Mouse (Mus musculus) layer of hippocampus, adult 9-11 months (tissue): ENCODE measurements around the gene Msrb1.
"Not testable (repeated sequence)": the region's sequence is repeated elsewhere in the genome, so short reads cannot be mapped to it uniquely, and the experiment has no call there.

Source experiments
- DNase-seq: peaks from one replicate; pipeline ENCODE4 v3.0.0; 2022

The Msrb1 gene

DNA sequence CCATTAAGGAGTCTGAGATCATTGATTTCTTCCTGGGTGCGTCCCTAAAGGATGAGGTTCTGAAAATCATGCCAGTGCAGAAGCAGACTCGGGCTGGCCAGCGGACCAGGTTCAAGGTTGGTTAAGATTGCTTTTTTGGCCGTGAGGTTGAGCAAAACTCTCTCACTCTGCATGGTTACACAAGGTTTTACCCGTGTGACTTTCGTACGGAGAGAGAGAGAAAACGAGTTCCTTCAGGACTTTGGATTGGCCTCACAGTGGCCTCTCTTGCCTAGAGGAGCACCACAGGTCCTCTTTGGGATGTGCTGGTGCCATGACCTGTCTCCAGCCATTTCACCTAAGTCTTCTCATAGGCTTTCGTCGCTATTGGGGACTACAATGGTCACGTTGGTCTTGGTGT is 15.8 kb upstream of the Msrb1 start:
- not testable (repeated sequence) for DNase-seq

DNA sequence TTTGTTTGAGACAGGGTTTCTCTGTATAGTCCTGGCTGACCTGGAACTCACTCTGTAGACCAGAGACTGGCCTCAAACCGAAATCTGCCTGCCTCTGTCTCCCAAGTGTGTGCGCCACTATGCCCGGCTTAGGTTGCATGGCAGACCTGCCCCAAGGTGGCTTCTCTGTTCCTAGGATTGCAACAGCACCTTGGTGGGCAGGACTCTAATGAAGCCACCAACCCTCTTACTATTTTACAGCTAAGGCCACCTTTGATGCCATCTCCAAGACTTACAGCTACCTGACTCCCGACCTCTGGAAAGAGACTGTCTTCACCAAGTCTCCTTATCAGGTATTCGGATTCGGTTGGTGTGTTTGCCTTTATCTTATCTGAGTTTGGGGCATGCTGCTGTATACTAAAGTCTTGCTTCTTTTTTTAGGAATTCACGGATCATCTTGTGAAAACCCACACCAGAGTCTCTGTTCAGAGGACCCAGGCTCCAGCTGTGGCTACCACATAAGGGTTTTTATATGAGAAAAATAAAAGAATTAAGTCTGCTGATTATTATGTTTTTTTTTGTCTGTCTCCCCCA is 15.0 kb upstream of the Msrb1 start:
- not testable (repeated sequence) for DNase-seq

DNA sequence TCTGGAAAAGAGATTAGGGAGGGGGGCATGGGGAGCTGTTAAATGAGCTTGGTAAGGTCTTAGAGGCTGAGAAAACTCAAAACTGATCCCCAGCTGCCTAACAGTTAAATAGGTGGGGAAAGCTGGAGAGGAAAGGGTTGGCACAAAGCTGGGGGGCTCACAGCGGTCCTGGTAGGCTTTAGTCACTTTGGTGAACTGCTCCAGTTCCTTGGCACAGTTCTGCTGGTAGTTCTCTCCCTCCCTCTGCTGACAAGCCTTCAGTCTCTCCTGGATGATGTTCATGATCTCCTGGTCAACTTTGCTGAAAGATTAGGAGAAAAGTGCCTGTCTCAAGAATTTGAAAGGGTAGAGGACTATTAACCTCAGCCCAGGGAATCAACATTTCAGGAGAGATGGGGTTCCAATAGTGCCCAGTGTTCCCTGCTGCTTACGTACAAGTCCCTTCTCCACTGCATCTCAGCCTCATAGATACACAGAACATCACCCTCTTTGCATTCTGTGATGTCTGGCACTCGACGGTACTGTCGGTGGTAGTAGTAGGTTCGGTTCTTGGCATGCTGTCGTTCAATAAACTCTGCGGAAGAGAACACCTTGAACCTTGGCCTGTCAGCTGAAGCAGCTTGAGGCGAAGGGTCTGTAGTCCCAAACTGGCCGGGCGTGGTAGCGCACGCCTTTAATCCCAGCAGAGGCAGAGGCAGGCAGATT is 14.1 kb upstream of the Msrb1 start:
- DNase-seq = no peak

DNA sequence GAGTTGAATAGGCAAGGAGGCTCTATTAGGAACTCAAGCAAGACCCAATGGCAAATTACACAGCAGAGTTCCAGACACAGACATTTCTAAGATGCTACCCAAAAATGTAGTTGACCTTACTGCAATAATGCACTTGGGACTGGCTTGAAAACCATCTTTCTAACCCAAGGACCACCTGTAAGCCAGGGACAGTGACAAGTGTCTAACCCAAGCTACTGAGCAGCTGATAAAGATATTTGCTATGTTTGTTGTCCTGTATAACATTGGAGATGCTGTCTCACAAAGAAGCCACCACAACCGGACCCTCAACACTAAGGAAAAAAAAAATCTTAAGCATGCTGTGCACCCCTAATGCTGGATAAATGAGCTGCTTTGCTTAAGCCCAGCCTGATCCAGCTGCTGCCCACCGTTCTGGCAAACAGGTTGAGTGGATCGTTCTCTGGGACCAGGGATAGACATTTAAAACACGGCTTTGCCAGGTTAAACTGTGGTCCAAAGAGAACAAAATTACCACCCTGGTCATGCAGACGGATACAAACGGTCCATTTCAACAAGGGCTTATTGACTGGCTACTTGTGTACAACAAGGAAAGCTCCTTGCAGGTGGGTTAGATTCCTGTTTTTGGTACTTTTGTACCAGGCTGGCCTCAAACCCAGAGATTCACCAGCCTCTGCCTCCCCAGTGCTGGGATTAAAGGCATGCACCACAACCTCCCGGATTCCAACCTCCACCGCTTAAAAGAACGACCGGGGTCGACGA is 13.1 kb upstream of the Msrb1 start:
- DNase-seq = no peak

DNA sequence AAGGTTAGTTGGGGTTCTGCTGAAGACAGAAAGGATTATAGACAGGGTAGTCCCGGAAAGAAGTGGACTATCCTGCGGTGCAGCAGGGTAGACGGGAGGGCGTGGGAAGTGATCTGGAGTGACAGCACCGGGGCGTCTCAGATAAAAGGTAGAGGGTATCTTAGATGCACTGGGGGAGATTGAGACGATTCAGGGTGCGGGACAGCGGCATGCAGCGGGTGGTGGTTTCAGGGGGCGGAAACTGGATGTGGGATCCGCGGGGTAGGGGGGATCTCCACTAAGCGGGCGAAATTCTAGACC is 12.6 kb upstream of the Msrb1 start:
- DNase-seq = no peak

DNA sequence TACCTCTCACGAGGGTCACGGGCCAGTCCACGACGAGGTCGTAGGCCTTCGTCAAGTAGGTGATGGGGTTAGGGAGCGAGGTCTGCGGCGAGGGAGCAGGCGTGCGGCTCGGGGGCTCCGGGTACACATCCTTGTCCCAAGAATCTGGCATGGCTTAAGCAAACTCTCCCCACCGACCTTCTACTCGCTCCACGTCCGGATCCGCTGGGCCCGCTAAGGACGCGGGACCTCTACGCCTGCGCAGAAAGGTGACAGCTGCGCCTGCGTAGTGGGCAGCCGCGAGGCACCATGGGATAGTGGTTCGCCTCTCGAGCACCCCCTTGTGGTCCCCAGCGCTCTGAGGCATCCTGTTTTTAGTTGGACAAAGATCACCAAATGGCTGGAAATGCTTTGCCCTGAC is 12.3 kb upstream of the Msrb1 start, which contains the start of gene Ndufb10:
Gene Ndufb10, minus strand, starts transcription at position 295 of the 400 bp plus-strand sequence.
- DNase-seq = peak; percentile 95

DNA sequence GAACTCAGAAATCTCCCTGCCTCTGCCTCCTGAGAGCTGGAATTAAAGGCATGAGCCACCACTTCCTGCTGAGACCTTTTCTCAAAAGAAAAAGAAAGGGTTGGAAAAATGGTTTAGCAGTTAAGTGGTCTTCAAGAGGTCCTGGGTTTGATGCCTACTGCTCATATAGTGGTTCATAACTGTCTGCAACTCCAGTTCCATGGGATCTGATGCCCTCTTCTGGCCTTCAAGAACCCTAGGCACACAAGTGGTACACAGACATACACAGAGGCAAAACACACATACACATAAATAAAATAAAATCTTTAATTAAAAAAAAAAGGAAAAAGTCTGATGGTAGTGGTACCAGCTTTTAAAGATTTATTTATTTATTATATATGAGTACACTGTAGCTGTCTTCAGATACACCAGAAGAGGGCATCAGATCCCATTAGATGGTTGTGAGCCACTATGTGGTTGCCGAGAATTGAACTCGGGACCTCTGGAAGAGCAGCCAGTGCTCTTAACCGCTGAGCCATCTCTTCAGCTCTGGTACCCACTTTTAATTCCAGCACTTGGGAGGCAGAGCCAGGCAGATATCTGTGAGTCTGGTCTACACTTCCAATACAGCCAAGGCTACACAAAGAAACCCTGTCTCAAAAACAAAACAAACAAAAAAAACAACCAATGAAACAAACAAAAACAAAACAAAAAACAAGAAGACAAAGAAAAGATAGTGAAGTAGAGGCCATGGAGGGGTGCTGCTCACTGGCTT is 10.6 kb upstream of the Msrb1 start:
- DNase-seq = no peak

DNA sequence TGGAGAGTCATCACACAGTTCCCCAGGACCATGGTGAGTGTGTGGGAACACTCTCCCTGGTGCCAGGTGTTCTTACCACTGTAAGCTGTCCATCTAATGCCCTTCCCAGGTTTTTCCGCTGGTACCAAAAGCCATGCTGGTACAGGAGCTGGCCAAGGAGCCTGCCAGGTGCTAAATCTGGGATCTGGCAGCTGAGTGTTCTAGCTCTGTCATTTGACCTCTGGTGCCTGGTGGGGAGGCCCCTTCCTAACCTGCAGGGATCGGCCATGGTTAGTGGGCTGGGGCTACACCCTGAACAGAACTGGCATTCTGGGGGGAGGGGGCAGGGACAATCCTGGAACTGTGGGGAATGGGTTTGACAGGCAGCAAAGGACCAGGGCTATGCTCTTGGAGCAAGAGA is 8.8 kb upstream of the Msrb1 start, which contains the start of gene Rpl3l:
Gene Rpl3l, plus strand, starts transcription at position 203 of the 400 bp plus-strand sequence.
- DNase-seq = no peak

DNA sequence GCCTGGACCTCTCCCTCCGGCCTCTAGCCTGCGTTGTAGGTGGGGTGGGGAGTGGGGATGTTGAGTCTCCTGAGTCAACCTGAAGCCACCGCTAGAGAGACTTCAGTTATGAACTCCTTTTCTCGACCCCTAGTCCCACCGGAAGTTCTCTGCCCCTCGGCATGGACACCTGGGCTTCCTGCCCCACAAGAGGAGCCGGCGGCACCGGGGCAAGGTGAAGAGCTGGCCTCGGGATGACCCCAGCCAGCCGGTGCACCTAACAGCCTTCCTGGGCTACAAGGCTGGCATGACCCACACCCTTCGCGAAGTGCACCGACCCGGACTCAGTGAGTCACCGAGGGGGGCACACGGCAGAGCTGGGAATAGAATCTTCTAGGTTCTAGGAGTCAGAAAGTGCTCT is 8.3 kb upstream of the Msrb1 start:
- DNase-seq = no peak

DNA sequence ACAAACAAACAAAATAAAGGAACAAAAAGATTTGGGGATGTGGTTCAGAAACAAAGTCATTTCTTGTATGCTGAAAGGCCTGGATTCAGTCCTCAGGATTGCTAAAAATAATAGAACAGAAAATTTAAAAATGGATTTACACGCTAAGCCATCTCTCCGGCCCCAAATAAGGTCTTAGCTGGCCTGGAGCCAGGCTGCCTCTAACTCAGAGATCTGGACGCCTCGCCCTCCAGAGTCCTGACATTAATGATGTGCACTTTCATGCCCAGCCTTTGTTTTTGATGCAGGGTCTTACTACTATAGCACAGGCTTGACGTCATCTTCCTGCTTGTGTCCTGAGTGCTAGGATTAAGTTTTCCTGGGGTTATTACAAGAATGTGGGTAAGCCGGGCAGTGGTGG is 7.4 kb upstream of the Msrb1 start:
- no peak for DNase-seq

DNA sequence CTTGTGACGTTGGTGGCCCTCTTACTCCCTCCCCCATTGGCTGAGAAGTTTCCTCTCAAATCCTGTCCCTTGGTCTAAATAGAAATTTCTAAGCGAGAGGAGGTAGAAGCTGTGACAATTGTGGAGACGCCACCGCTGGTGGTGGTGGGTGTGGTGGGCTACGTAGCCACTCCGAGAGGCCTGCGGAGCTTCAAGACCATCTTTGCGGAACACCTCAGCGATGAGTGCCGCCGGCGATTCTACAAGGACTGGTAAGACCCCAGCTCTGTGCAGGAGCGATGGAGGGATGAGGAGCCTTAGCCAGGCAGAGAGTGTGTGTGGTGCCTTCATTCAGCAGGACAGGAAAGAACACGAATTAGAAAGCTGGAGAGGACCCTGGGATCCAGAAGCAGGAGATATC is 5.7 kb upstream of the Msrb1 start:
- DNase-seq = no peak

DNA sequence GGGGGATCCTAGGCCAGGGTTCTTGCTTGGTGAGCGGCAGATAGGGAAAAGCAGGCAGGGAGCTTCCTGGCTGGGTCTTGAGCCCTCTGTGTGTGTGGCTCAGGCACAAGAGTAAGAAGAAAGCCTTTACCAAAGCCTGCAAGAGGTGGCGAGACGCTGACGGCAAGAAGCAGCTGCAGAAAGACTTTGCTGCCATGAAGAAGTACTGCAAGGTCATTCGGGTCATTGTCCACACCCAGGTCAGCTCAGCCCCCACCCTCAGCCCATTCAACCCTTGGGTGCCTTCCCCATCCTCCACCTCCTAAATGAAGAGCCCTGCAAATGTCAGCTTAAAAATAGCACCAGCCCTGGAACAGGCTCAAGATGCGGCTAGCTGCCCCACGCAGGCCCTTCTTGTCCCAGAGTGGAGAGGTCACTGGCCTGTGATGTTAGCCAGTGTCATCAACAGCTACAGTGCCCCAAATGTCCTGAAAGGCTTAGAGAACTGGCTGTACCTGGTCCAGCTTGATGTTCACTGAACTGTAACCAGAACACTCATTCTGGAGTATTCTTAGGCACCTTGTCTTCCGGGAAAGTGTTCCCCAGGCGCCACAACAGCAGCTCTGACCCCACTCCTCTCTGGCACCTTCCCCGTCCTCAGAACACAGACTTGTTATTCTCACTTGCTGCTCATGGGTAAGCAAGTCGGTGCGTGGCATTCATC is 4.1 kb upstream of the Msrb1 start:
- no peak for DNase-seq

DNA sequence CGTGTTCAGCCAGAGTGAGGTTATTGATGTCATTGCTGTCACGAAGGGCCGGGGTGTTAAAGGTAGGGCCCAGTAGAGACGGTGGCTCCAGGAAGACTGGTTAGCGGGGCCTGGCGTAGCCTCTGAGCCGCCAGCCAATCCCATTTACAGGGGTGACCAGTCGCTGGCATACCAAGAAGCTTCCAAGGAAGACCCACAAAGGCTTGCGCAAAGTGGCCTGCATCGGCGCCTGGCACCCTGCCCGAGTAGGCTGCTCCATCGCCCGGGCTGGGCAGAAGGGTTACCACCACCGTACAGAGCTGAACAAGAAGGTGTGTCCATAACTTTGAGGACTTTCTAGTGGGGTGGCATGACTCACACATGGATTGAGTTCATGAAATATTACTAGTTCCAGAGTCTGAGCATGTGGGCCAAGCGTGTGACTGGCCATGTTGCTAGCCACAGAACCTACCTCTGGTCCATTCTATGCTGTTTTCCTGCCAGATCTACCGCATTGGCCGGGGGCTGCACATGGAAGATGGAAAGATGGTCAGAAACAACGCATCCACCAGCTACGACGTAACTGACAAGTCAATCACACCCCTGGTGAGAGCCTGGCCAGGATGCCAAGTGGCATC is 2.9 kb upstream of the Msrb1 start:
- DNase-seq = no peak

DNA sequence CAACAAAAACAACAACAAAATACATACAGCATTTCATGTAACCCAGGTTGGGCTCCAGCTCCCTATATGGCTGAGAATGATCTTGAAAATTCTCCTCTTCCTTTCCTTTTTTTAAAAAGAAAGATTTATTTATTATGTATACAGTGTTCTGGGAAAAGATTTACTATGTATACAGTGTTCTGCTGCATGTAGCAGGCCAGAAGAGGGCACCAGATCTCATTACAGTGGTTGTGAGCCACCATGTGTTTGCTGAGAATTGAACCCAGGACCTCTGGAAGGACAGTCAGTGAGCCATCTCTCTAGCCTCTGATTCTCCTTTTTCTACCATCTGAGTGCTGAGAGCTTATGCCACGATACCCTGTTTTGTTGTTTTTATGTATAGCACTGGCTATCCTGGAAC is 1.9 kb upstream of the Msrb1 start:
- no peak for DNase-seq

DNA sequence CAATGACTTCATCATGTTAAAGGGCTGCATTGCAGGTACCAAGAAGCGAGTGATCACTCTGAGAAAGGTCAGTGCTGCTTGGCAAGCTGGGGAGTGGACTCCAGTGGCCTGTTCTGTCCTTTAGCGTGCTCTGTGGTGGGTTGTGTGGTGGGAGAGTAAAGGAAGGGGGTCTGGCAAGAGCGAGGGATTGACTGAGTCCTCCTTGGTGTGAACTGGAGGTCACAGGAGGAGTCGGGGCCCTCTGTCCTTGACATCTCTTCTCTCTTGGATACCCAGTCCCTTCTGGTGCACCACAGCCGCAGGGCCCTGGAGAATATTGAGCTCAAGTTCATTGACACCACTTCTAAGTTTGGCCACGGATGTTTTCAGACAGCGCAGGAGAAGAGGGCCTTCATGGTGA is 996 bp upstream of the Msrb1 start:
- DNase-seq = no peak

DNA sequence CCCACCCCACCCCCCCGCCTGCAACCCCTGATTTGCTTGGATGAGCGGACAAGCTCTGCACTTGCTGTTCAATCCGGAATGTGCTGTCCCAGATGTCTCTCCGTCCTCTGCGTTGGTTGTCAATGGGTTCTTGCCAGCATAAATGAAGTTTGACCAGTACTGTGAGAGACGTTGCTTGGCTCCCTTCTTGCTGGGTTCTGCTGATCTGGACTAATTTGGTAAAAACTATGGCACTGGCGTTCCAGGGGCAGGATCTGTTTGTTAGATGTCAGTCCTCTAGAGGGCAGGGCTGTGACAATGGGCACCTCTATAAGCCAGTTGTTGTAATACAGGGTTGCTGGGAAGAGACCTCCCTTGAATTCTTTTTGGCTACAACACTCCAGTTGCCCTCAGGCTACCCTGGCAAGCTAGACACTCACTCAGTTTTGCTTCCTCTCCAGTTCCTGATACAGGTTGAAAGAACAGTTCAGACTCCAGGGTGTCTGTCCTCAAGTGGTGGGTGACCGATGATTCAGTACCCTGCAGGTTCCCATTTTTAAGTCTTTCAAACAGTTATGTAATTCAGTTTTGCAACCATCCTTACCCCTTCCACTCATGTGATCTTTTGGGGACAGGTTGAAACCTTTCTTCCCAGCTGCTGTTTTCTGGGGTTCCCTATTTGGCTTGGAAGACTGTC is 831 bp downstream of the Msrb1 start:
- DNase-seq = no peak

DNA sequence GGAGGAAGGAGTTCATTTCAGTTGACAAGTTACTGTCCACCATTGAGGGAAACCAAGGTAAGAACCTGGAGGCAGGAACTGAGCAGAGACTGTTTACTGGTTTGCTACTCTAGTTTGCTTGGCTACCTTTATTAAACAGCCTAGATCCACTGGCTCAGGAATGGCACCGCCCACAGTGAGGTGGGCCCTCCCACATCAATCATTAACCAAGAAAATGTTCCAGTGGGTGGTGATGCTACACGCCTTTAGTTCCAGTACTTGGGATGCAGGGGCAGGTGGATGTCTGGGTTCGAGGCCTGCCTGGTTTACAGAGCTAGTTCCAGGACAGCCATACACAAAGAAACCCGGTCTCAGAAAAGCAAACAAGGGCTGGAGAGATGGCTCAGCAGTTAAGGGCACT is 1.8 kb downstream of the Msrb1 start:
- no peak for DNase-seq

DNA sequence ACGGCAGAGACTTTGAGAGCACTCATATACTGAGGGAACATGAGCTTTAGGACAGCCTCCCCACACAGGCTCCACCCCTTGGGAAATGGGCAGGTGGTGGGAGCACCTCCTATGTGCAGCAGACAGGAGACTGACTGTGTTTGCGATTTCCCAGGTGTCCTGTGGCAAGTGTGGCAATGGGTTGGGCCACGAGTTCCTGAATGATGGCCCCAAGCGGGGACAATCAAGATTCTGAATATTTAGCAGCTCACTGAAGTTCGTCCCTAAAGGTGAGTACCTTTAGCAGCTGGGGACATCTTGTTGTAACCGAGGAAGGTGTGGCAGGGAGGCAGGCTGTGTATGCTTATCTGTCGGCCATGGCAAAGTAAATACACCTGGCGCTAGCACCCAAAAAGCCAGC is 3.5 kb downstream of the Msrb1 start:
- no peak for DNase-seq

DNA sequence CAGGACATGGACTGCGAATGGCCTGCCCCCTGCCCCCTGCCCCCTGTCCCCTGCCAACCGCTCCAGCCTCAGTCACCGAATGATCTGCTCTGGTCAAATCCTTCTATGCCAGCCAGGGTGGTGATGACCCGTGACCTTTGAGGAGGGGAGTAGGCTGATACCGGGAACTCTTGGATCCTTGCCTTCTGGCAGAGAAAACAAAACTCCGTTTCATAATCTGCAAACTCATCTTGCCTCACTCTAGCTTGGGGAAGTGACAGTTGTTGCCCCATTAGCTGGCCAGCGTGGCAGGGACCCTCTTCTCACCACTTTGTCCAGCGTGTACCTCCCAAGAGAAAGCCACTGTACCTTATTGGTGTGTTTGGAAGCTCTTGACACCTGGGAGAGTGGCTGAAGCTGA is 5.9 kb downstream of the Msrb1 start:
- DNase-seq = peak; percentile 48

DNA sequence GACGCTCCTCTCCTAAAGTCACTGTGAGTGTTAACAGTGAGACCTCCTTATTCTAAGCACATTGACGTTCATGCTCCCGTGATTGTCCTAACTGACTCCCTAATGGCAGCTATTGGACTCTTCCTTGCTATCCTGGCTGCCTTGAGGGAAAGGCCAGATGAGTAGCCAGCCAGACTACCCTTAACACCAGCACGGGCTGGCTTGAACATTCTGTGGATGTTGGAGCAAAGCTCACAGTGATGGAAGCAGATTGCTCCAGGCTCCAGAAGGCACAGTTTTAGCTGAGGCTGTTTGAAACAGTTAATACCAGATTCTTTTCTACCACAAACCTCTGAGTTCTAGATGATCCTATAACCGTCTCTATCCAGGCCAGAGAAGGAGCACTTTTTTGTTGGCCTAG is 7.5 kb downstream of the Msrb1 start:
- DNase-seq = no peak

DNA sequence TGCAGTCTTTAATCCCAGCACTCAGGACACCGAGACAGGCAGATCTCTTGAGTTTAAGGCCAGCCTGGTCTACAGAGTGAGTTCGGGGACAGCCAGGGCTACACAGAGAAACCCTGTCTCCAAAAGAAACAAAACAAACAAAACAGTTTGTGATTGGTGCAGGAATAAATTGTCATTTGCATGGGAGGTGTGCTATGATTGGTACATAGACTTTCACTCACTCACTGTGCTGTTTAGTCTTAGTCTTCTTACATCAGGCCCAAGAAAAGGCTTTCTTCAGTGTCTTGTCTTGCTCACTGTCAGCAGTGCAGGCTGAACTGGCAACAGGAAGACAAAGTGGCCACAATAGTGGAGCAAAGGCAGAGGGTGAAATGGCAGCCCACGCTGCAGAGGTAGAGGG is 7.9 kb downstream of the Msrb1 start:
- no peak for DNase-seq
